Mouse (Mus musculus) thymus, adult 2 months (tissue): Measurements from ENCODE around the gene Swi5. TPM values are rescaled to one million over a fixed set of nuclear protein-coding genes. Genes with fewer than 3 reads are reported as not detected.

ENCODE experiments used
- DNase-seq: peaks from one replicate; pipeline ENCODE4 v3.0.0; 2021
- H3K27ac ChIP-seq: fragments of 200-500 bp; 2 replicates; pipeline ENCODE4 v1.5.1; 2012; ENCODE audit warnings: low read length, control low read depth; ENCODE audit not compliant: control insufficient read depth, insufficient read depth
- H3K27me3 ChIP-seq: fragments of 200-500 bp; 2 replicates; pipeline ENCODE4 v1.6.1; 2012; ENCODE audit warnings: mild to moderate bottlenecking, low read length, moderate library complexity, mixed read lengths; ENCODE audit not compliant: control insufficient read depth, insufficient read depth
- H3K36me3 ChIP-seq: fragments of 200-500 bp; 2 replicates; pipeline ENCODE4 v1.6.1; 2012; ENCODE audit warnings: mild to moderate bottlenecking, low read length, moderate library complexity; ENCODE audit not compliant: control insufficient read depth, insufficient read depth
- H3K4me1 ChIP-seq: fragments of 200-500 bp; replicated peaks from 2 replicates; pipeline ENCODE4 v1.6.1; 2012; ENCODE audit warnings: low read length; ENCODE audit not compliant: control insufficient read depth, insufficient read depth
- H3K4me3 ChIP-seq: fragments of 200-500 bp; 2 replicates; pipeline ENCODE4 v1.5.1; 2012; ENCODE audit warnings: mild to moderate bottlenecking, low read length, control low read depth, moderate library complexity; ENCODE audit not compliant: control insufficient read depth, insufficient read depth
- CTCF ChIP-seq: fragments of 200-500 bp; IDR thresholded peaks from 2 replicates; pipeline ENCODE4 v1.5.1; 2012; ENCODE audit warnings: mild to moderate bottlenecking, control low read depth, low read length, moderate library complexity, borderline replicate concordance; ENCODE audit not compliant: control insufficient read depth, poor library complexity, insufficient read depth; ENCODE audit errors: extremely low read depth
- POLR2A ChIP-seq: fragments of 200-500 bp; IDR thresholded peaks from 2 replicates; pipeline ENCODE4 v1.6.1; 2012; ENCODE audit warnings: mild to moderate bottlenecking, low read length, control low read depth, moderate library complexity; ENCODE audit not compliant: control insufficient read depth, poor library complexity, insufficient read depth; ENCODE audit errors: extremely low read depth
- WGBS: fragments of 180-500 bp; shearing (Covaris S2); methylation state at CpG from one replicate; pipeline ENCODE4 v1.1.7; 2018; 5-methylcytosine and 5-hydroxymethylcytosine counted together
- polyA plus RNA-seq: library from polyadenylated mRNA; depleted of rRNA; stranded (reverse); fragments of >200 nt; gene quantifications from 2 replicates; pipeline ENCODE4 v1.2.3, GENCODE M21; 2012

Swi5 gene
- polyA plus RNA-seq, 1 experiment = 168 TPM

- no peak overlapping the region for H3K27ac ChIP-seq
- peaks cover 17% of the 10 kb centered on the region for H3K36me3 ChIP-seq
- peaks cover 9% of the 10 kb centered on the region for H3K4me1 ChIP-seq
- no peaks in the 10 kb centered on the region for H3K27me3 ChIP-seq
- no peak for DNase-seq
- no peak overlapping the region for H3K4me3 ChIP-seq
- TF ChIP-seq CTCF (no peak), POLR2A (no peak)
- WGBS = 85% methylated on average over 3 of the region's 3 CpGs
Measured at GRCm38 (mm10) chr2:32283986-32284385, 3.9 kb downstream of the Swi5 start.

GRCm38 (mm10) chr2:32282727-32283126 lies 5.1 kb downstream of the Swi5 start:
- H3K27me3 ChIP-seq = no peaks in the 10 kb centered on the region
- H3K4me3 ChIP-seq = no peak overlapping the region
- no peak overlapping the region for H3K27ac ChIP-seq
- H3K36me3 ChIP-seq = peaks cover 28% of the 10 kb centered on the region
- WGBS = 92% methylated on average over 1 of the region's 1 CpGs
- TF ChIP-seq POLR2A (no peak), CTCF (peak; percentile 73; the same call in 1 of the 2 replicates)
- peak; percentile 58 for DNase-seq
- peaks cover 5% of the 10 kb centered on the region for H3K4me1 ChIP-seq

- H3K27me3 ChIP-seq = no peaks in the 10 kb centered on the region
- DNase-seq = no peak
- peaks cover 31% of the 10 kb centered on the region for H3K36me3 ChIP-seq
- H3K4me1 ChIP-seq = peaks cover 4% of the 10 kb centered on the region
- TF ChIP-seq CTCF (no peak), POLR2A (no peak)
- no peak overlapping the region for H3K27ac ChIP-seq
- WGBS = 74% methylated on average over 2 of the region's 2 CpGs
- H3K4me3 ChIP-seq = no peak overlapping the region
Measured at GRCm38 (mm10) chr2:32282289-32282688, 5.6 kb downstream of the Swi5 start.

- no peak for TF ChIP-seq POLR2A
- TF ChIP-seq CTCF = no peak
- Histone ChIP-seq H3K27ac (no peak overlapping the region), H3K36me3 (peaks cover 27% of the 10 kb centered on the region), H3K4me3 (no peak overlapping the region), H3K27me3 (no peaks in the 10 kb centered on the region), H3K4me1 (no peaks in the 10 kb centered on the region)
- 87% methylated on average over 3 of the region's 3 CpGs for WGBS
- no peak for DNase-seq
Measured at GRCm38 (mm10) chr2:32275823-32276222, 12.1 kb downstream of the Swi5 start.

- H3K36me3 ChIP-seq = peaks cover 12% of the 10 kb centered on the region
- TF ChIP-seq CTCF = no peak
- TF ChIP-seq POLR2A = no peak
- no peaks in the 10 kb centered on the region for H3K27me3 ChIP-seq
- DNase-seq = peak; percentile 71
- 30% methylated on average over 4 of the region's 4 CpGs for WGBS
- H3K4me1 ChIP-seq = peaks cover 10% of the 10 kb centered on the region
- no peak overlapping the region for H3K27ac ChIP-seq
- no peak overlapping the region for H3K4me3 ChIP-seq
Measured at GRCm38 (mm10) chr2:32260635-32261034, 27.2 kb downstream of the Swi5 start.

GRCm38 (mm10) chr2:32259657-32260417 lies 28.0 kb downstream of the Swi5 start, which contains the start of gene Uck1:
Gene Uck1 (minus strand): TSS chr2:32260159.
- peak; percentile 89 for DNase-seq

More at GRCm38 (mm10) chr2:32259657-32260417, 28.0 kb downstream of the Swi5 start, which contains the start of gene Uck1:
- no peaks in the 10 kb centered on the region for H3K27me3 ChIP-seq
- TF ChIP-seq POLR2A (peak; percentile 75), CTCF (no peak)
- H3K27ac ChIP-seq = no peak within 1 kb of the TSS
- H3K36me3 ChIP-seq = peaks cover 12% of the 10 kb centered on the region
- 1% methylated on average over 59 of the region's 59 CpGs for WGBS
- peaks cover 10% of the 10 kb centered on the region for H3K4me1 ChIP-seq
- peak within 1 kb of the TSS; percentile 72 for H3K4me3 ChIP-seq
